Mouse (Mus musculus) spleen, adult 2 months (tissue): ENCODE measurements around the gene Hsd11b2.

Source experiments
- CTCF ChIP-seq: fragments of 200-500 bp; IDR thresholded peaks from 2 replicates; pipeline ENCODE4 v1.5.1; 2011; ENCODE audit warnings: mild to moderate bottlenecking, inconsistent platforms; ENCODE audit not compliant: insufficient read depth, insufficient read length, insufficient replicate concordance; ENCODE audit errors: extremely low read depth
- POLR2A ChIP-seq: fragments of 200-500 bp; IDR thresholded peaks from 2 replicates; pipeline ENCODE4 v1.6.1; 2011; ENCODE audit warnings: low read depth, low read length, inconsistent platforms

DNA sequence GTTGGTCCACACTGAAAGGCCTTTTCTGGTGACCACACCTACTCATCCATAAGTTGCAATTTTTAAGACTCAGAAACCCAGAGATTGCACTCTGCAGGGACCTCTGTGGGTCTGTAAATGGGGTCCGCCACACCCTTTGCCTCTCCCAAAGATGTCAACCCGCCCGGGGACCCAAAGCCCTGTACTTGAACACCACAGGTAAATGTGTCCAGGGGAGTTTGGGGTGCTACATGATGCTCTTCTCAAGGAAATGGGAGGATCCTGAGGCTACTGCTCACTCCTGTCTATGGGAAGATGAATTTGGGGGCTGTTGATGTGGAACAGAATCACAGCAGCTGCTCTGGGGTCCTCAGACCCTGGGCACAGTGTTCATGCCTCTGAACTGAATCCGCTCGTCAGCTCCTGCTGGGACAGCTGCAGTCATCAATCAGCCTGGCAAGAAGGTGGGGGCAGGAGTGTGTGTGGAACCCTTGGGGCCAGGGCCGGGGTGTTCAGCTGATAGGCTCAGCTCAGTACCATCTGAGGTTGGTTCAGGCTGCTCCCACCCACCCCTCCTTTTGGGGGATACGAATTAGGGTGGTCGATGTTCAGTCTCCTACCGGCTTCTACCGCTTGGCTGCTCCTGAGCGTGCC, 47.8 kb upstream of the Hsd11b2 start:
- TF ChIP-seq CTCF (no peak), POLR2A (no peak)
